Mouse (Mus musculus): ENCODE results near the gene Cebpb. TPM values are rescaled to one million over a fixed set of nuclear protein-coding genes. Genes with fewer than 3 reads are reported as not detected.

The Cebpb gene
- total RNA-seq, 2 experiments from 2014 or later, result 15.9 to 17.3 TPM

DNA sequence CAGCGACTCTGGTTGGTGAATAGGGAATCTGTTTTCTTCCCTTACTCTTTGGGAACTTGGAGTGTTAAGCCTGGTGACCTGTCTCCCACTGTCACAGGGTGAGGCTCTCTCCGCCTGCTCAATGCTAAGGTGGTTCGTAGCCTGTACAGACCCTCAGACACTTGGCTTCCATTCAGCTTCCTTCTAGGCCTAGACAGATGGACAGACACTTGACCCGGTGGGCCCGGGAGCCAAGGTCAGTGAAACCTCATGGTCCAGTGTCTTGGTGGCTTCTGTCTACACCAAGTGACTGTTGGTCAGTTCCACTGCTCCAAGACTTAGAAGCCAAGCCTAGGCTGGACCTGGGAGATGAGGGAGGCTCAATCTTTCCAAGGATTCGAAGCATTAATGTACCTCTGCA, 2.7 kb downstream of the Cebpb start:
- DNase-seq (ENCODE audit: low spot score in 2 of 2), result no peak

DNA sequence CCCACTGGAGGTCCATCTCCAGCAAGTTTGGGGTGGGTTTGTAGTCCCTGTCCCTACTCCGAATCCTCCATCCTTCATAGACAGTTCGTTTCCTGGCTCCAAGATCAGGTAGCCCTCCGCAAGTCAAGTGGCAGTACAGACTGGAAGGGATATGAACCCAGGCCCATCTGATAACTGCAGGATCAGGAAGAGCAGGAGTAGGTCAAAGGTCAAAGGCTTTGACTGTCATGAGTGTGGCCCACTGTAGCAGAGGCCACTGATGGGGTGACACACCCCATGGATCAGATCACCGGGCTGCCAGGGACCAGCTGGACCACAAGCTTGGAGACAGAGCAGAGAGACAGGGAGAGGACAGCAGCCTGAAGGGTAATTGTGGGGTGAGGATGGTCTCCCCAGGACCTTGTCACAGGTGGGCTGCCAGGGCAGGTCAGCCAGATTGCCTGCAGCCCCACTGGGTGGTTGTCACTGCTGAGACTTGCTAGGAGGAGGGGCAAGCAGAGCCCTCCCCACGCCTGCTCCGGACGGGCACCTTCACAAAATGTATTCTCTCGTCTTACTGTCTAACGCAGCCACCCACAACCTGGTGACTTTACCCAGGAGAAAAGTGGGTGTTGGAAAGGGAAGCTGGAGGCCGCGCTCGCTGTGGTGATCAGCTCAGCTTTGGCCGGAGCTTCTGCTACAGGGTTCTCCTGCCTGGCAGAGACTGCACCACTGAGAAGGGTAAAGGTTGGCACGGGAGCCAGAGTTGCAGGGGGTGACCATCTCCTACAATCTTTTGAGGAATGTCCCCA, 3.4 kb downstream of the Cebpb start:
- peak; percentile 45 to 61 for DNase-seq (ENCODE audit: low spot score in 2 of 2)

DNA sequence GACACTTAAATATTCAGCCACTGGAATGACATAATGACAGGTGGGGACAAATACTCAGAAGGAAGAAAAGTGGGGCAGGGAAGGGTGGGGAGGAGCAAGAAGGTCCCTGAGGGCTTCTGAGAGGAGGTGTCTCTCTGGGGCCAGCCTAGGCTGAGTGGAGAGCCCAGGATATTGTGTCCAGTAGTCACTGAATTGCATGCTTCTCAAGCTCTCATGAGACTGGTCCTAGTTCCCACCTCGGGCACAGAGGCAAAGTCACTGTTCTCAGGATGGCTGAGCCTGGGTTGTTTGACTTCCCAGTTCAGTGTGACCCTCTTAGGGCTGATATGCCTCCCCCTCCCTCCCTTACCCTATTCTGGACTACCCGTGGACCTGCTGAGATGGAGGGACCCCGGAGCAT, 4.1 kb downstream of the Cebpb start:
- DNase-seq (ENCODE audit: low spot score in 2 of 2), result no peak

DNA sequence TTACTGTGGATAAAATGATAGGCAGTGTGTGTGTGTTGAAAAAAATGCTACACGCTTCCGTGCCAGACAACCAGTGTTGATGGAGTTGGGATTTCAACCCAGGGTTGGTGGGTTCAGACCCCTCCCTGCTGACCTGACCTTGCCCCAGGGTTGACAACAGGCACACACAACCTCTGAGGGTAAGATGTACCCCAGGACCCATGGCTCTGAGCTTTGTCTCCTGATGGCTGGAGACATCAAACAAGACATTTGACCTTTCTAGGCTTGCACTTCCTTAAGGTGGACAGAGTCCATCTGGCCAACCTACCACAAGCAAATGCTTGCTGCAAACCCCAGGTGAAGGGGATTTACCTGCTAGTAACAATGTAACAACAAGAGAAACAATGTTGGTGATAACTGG, 4.8 kb downstream of the Cebpb start:
- no peak for DNase-seq (ENCODE audit: low spot score in 2 of 2)

DNA sequence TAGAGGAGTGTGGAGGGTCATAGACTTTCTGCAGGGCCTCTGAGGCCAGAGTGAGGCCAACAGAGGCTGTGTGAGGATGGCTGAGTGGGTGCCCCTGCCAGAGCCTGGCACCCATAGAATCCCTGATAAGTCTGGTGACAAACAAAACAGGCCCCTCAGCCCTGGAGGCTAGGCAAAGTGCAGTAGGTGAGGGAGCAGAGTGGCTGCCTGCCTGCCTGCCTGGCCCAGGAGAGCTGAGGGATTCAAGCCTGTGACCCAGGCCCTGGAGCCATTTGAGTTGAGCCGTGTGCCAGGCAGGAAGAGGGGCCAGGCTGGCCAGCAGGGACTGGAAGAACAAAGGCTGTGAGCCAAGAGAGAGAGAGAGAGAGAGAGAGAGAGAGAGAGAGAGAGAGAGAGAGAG, 5.5 kb downstream of the Cebpb start:
- DNase-seq (ENCODE audit: low spot score in 2 of 2), result no peak

DNA sequence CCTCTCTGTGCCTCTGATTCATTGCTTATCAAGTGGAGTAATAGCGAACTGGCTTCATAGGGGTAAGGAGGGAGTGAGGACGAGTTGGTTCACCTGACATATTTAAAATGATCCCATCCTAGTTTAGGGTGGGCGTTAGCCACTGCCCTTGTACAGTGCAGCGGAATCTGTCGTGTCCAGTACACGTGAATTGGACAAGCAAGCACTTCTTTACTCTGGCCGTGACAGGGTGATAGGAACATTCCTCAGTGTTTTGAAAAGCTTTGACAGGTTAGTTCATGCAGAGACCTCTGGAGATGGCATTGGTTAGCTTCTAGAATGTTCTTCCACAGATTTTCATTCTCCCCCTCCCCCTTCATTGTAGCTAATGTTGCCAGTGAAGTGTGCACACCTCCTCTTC, 6.2 kb downstream of the Cebpb start:
- DNase-seq (ENCODE audit: low spot score in 2 of 2), result no peak

DNA sequence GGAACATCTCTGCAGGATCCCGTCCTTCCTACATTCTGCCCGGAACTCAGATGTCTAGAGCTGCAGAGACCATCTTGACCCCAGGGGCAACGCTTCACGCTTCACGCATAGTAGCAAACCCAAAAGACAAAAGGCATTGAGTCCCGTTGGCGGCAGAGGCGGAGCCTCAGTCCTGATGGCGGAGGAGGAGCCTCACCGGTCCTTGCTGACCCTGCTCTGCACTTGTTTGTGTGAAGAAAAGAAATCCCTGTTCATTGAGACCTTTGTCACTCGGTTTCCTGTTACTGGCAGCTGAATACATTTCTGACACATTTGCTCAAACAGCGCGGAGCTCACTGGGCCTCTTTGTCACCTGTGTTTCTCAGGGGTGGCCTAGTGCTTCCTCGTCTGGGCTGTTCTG, 6.8 kb downstream of the Cebpb start:
- no peak for DNase-seq (ENCODE audit: low spot score in 2 of 2)

DNA sequence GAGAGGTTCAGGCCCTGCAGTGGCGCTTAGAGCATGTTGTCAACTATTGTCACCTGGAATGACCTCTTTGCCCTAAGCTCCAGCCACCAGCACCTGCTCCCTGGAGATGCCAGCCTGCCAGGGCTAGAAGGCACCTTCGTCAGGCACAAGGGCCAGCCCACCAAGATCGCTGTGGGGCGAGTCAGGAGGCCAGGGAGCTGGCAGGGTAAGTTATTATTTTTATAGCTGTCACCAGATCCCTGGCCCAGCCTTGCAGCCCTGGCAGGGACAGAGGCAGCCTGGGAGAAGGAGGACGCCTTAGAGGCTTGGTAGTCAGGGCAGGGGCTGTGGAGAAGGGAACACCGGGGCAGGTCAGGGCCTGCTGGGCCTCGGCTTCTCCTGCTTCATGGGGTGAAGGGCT, 7.4 kb downstream of the Cebpb start:
- DNase-seq (ENCODE audit: low spot score in 2 of 2), result no peak

DNA sequence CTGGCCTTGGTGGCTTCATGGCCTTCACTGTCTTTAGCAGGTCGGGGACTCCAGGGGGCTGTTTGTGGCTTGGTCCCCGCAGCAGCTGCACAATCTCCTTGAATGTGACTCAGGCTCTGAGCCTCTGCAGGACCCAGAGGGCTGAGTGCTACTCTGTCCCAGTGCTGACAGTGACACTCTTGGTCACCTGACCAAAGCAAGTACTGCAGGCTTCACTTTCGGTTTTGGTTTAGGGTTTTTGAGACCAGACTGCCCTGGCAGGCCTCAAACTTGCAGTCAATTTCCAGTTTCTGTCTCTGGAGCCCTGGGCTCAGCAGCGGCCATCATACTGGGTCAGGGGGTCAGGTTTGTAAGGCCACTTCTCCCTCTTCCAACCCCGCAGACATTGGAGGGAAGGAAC, 9.2 kb downstream of the Cebpb start:
- no peak for DNase-seq (ENCODE audit: low spot score in 2 of 2)

DNA sequence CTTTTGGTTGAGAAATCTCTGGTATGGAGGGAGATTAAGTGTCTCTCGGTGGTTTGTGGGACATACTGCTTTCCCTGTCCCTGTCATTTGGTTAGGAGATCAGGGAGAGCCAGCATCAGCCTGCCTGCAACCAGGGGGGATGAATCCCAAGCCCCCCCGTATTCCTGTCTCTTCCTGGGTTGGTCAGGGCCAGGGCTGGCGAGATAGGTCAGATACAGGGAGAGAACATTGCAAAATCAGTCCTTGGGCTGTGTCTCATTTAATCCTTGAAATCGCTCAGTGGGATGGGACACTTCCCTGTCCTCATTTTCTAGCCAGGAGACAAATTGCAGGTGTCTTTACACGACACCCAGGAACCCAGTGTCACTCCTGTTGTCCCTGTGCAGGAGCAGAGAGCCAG, 11.3 kb downstream of the Cebpb start:
- DNase-seq (ENCODE audit: low spot score in 2 of 2), result no peak

DNA sequence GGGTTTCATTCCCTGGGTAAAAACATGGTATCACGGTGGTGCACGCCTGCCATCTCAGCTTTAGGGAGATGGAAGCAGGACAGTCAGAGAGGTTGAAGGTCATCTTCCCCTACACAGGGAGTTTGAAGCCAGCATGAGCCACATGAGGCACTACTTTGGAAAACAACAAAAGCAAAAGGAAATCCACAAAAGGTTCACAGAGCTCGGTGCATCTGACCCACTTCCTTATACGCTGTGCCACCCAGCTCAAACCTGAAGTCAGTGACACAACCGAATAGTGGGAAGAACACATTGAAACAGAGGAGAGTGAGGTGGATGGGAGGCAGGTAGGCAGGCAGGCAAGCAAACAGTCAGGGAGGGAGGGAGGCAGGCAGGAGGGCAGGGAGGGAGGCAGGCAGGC, 12.8 kb downstream of the Cebpb start:
- no peak for DNase-seq (ENCODE audit: low spot score in 2 of 2)

DNA sequence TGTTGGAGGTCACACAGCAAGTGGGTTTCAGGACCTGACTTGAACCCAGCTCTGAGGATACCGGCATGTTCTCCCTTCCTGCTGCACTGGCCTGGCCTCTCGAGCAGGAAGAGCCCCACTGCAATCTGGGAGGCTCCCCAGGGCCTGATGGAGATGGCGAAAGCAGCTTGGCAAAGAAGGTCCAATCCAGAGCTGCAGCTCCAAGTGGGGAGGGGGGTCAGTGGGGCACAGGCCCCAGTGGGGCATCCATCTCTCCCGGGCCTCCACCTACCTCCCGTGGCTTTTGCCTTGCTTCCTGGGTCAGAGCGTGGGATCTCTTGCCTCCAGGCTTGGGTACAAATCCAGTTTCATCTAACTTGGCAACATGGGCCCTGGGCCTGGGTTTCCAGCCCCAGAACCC, 13.4 kb downstream of the Cebpb start:
- no peak for DNase-seq (ENCODE audit: low spot score in 2 of 2)

DNA sequence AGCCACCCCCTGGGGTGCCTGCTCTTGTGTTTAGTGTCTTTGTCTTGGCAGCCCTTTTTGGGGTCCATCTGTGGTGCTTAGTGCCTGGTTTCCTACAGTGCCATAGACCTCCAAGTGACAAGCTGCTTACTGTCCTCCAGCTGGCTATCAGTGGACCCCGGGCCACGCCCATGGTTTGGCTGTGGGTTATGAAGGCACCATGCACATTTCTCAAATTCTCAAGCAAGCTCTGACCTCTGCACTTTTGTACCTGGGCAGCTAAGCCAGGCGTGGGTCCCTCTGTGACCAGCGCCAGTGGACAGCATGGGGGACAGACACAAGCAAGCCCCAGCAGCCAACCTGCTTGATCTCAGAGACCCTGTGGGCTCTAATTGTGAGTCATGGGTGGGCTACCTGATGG, 15.7 kb downstream of the Cebpb start:
- no peak for DNase-seq (ENCODE audit: low spot score in 2 of 2)

DNA sequence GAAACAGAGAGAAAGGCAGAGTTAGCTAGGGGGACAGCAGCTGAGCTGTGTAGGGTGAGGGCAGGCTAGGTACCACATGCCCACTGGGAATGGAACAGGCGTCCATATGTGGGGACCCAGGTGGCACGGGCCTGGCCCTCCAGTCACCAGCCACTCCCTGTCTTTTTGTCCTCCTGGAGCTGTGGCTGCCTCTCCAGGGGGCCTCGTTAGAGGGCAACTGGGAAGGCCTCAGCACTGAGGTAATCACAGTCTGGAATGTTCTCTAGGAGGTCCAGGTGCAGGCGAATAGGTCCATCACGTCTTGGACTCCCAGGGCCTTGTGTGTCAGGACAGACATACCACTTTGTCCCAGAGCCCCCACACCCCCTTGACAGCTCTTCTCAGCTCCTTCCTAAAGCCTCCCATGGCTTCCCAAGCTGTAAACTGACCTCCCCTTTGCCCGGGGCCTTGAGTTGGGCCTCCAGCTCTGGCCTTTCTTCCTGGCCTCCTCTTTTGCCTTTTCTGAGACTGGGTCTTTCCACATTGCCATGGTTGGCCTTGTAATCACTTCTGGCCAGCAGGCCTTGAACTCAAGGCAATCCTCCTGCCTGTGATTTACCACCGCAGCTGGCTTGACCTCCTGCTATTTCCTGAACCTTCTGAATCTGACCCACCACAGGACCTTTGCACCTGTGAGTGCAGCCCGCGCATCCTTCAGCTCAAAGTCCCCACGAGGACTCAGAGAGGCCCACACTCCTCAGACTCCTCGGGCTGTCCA, 17.6 kb downstream of the Cebpb start:
- DNase-seq (ENCODE audit: low spot score in 2 of 2), result no peak

DNA sequence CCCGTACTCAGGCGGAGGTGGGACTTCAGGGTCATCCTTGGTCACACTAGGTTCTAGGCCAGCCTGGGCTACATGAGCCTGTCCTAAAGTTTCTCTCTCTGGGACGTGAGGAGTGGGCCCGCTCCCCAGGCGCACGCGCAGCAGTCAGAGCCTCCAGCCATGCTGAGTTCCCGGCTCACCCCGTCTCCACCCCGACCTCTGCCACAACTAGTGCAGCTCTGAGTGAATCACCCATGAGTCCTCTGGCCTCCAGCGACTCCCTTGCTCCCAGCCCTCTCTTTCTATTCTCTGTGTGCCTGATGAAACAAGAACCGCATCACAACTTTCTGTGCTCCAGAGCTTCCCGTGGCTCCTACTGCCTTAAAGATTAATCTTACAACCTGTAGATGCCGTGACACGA, 19.7 kb downstream of the Cebpb start:
- no peak for DNase-seq (ENCODE audit: low spot score in 2 of 2)

DNA sequence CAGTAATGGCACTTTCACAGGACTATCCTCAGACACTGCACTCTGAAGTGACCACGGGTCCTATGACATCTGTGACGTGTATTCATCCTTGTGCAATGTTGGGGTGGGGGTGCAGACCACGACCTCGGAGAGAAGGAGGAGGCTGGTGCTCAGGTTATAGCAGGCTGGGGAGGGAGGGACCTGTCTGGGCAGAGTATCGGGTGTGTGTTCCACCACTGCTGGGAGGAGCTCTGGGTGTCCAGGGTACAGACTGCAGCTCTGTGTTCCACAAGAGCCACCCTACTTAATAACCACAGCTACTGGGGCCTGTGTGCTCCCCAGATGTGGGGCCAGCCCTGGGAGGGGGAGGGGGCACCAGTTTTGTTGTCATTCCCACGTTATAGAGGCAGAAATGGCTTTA, 21.3 kb downstream of the Cebpb start:
- DNase-seq (ENCODE audit: low spot score in 2 of 2), result no peak

DNA sequence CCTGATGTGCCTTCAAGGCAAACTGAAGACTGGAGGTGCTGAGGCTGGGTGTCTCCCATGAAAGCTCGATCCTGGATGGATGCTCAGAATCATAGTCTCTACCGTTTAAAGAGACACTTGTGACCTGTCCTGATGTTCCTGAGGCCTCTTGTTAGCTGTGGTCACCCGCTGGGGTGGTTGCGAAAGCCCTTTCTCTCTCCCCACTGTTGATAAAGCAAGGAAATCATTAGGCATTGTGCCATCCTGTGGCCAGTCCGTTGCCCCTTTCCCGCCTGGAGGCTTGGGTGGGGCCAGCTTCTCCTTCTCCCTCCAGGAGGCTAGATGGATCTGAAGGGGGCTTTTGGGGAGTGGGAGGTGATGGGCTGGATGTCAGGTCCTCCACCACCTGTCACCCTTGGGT, 21.9 kb downstream of the Cebpb start:
- no peak for DNase-seq (ENCODE audit: low spot score in 2 of 2)

DNA sequence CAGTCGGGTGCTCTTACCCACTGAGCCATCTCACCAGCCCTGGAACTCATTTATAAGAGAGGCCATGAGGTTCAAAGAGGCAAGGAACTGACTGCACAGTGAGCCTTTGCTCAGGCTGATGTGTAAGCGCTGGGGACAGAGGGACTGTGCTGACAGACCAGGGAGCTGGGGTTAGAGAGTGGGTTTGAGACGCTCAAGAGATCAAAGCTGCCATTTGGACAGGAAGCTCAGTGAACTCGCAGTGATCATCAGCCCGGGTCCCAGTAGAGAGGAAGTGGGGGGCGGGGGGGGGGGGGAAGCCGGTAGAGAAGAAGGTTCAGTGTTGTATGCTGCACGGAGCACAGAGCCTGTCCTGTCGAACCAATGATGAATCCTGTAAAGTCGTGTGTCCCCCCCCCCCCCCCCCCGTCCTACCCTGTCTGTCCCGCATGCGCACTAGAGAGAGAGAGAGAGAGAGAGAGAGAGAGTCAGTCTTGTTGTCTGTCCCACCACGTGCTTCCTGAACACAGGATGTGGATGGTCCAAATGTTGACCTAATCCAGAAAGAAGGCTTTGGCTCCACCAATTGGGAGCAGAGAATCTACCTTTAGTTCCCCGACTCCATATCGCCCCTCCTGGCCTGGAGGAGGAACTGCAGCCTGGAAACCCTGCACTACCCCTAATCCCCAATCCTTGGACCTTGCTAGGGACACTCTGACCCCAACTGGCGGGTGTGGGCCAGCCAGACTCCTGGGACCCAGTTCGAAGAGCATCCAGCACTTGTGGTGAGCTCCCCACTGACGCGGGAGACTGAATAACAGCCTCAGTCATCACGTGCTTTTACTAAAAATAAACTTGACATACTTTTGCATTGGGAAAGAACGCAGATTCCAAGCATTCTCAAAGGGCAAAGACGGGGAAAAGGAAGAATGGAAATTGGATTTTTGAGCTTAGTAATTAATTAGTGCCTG, 24.4 kb downstream of the Cebpb start:
- no peak for DNase-seq (ENCODE audit: low spot score in 2 of 2)

DNA sequence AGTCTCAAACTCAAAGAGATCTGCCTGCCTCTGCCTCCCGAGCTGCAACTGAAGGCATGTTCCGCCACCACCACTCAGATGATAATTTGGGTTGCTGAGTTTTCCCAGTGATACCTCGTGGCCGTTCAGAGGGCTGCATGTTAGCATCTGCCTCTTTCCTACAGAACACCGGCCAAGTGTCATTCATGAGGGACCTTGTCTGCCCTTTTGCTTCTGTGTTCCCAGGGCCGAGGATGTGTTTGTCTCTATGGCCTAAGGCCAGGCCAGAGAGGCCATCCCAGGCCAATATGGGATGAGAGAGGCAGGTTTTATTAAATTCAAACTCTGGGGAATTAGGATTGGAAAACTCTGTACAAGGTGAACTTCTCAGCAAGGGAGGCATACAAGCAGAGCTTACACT, 25.6 kb downstream of the Cebpb start:
- no peak for DNase-seq (ENCODE audit: low spot score in 2 of 2)

DNA sequence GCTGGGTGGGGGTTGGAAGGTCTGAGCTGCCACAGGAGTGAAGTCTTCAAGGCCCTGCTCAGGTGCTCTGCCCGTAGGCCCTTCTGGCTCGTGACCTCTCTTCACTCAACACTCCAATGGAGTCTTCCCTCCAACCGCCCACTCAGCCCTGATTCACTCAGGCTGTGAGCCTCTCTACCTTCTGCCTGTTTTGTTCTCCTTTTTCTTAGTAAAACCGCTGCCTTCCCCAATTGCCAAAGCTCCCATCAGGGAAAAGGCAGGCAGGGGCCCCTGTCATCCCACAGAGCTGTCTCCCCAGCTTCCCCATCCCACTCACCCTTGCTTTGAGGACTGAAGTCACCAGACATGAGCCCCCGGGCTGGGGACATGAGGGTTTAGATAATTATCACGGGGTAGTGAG, 26.3 kb downstream of the Cebpb start:
- peak; percentile 21 to 22 for DNase-seq (ENCODE audit: low spot score in 2 of 2)

DNA sequence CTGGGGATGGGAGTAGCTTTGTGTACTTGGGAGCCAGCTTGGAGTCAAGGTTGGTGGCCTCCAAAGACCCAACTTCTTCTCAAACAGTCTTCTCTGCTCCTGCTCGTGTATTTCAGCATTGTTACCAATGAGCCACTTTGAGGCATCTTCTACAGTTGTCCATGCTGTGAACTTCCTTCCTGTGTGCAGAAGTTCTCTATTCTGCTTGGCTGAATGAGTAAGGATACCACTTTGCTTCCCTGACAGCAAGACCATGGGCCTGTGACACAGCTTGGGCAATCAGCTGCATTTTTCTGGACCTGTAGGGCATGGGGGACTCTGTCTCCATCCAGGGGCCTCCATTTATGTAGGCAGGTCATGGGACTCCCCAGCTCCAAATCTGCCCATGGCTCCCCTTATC, 28.5 kb downstream of the Cebpb start:
- no peak for DNase-seq (ENCODE audit: low spot score in 2 of 2)

DNA sequence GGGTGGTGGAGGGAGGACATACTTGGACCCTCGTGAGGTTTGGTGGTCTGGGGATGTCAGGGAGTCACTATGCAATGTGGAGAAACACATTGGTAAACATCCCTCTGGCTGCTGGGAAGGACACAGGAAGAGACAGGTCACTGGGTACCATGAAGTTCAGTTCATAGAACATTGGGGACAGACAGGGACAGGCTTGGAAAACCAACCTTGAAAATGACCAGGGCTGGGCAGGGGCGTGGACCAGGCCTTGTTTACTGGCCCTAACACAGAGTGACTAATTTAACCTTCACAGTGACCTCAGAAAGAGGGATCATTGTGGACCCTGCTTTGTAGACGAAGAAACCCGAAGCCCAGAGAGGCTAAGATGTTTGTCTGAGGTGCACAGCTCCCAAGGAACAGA, 30.8 kb downstream of the Cebpb start:
- DNase-seq (ENCODE audit: low spot score in 2 of 2), result no peak

All from left cerebral cortex, adult 18-20 months (tissue).